In genomic region chr3:116126070-116126469, GRCm38 (mm10) we compare ENCODE assay signal across 10 mouse cellular contexts. TPM values are rescaled to one million over a fixed set of nuclear protein-coding genes. Genes with fewer than 3 reads are reported as not detected.
DNase-seq lines count a peak whose midpoint lies in the region; ATAC-seq and TF ChIP-seq lines count a peak whose summit lies in the region.
"Had no signal": no experiment of that assay in that cellular context is flagged by ENCODE, and none has a peak within 500 bp of the region (broad histone marks: within the 10 kb centered on the region; RNA-seq: fewer than 3 reads in every experiment).

No protein-coding gene starts in this region.

- H3K27ac ChIP-seq in liver, adult 2 months (replicated peaks; ENCODE audit: insufficient read depth, low read depth, low read length): peak overlapping the region; percentile 60; the same call in 1 of the 2 replicates
- no peak overlapping the region for H3K27ac ChIP-seq in forebrain, embryonic 12.5 days
- no peak overlapping the region for H3K27ac ChIP-seq in midbrain, postnatal 0 days (ENCODE audit: low read depth, low read length)
- H3K27ac ChIP-seq in left cerebral cortex, adult 2 months: no peak overlapping the region
- H3K27ac ChIP-seq: kidney, postnatal 0 days had no signal

- intact Hi-C loops in left cerebral cortex, adult 2 months (cut with DNase I): no loop called here

- no peak overlapping the region for H3K9ac ChIP-seq in liver, adult 2 months (ENCODE audit: low read depth, low read length)
- H3K9ac ChIP-seq in forebrain, embryonic 12.5 days: no peak overlapping the region
- no peak overlapping the region for H3K9ac ChIP-seq in midbrain, postnatal 0 days (replicated peaks; ENCODE audit: low read length, poor library complexity, severe bottlenecking)

- H3K4me2 ChIP-seq in forebrain, embryonic 12.5 days: peak overlapping the region; percentile 51
- 0 out of 2 replicates have a peak overlapping the region, but pooled peaks have one; percentile 20 for H3K4me2 ChIP-seq in midbrain, postnatal 0 days (ENCODE audit: low read depth, low read length, poor library complexity, severe bottlenecking)

- 18% methylated on average over 4 of the region's 4 CpGs for whole genome bisulfite sequencing in liver, adult 2 months
- 21% methylated on average over 4 of the region's 4 CpGs for WGBS in forebrain, embryonic 12.5 days
- 15% methylated on average over 4 of the region's 4 CpGs for WGBS in midbrain, postnatal 0 days

- DNase-seq in liver, adult 2 months (ENCODE audit: extremely low read depth, low read depth, low spot score): no peak
- no peak for DNase-seq in liver
- peak; percentile 26 for DNase-seq in hindlimb bud, embryonic 11.5 days (ENCODE audit: extremely low spot score, low read depth, low spot score)
- peak; percentile 21 for DNase-seq in midbrain, postnatal 0 days (ENCODE audit: low spot score)
- DNase-seq in left cerebral cortex, adult 2 months (ENCODE audit: extremely low spot score in 1 of 2, low spot score in 2 of 2): no peak
- DNase-seq in adrenal gland, adult 18-20 months (ENCODE audit: low spot score in 2 of 2): no peak
- DNase-seq: cerebellum, postnatal 10 days; right cerebral cortex, postnatal 4 days had no signal

- no peaks in the 10 kb centered on the region for H3K9me3 ChIP-seq in forebrain, embryonic 12.5 days
- no peaks in the 10 kb centered on the region for H3K9me3 ChIP-seq in midbrain, postnatal 0 days (ENCODE audit: low read length)

- TF ChIP-seq CTCF in liver, adult 2 months (IDR thresholded peaks at IDR 0.05; ENCODE audit: low read depth, low read length): no peak
- 0 out of 2 replicates have a peak, but pooled peaks have one; percentile 3 for TF ChIP-seq CTCF in midbrain, postnatal 0 days (IDR thresholded peaks at IDR 0.05)
- TF ChIP-seq CTCF in left cerebral cortex, adult 2 months (IDR thresholded peaks at IDR 0.05): no peak

- no peaks in the 10 kb centered on the region for H3K36me3 ChIP-seq in liver, adult 2 months (ENCODE audit: control insufficient read depth, insufficient read depth, low read length)
- peaks cover 7% of the 10 kb centered on the region for H3K36me3 ChIP-seq in forebrain, embryonic 12.5 days (replicated peaks)
- no peaks in the 10 kb centered on the region for H3K36me3 ChIP-seq in midbrain, postnatal 0 days (ENCODE audit: insufficient read depth, low read length)

- TF ChIP-seq POLR2A in liver, adult 2 months (IDR thresholded peaks at IDR 0.05; ENCODE audit: extremely low read depth, insufficient read depth, low read length): no peak

- no peak for ATAC-seq in forebrain, embryonic 12.5 days (ENCODE audit: low FRiP score)
- ATAC-seq in midbrain, postnatal 0 days (ENCODE audit: low FRiP score): no peak

- no peaks in the 10 kb centered on the region for H3K27me3 ChIP-seq in liver, adult 2 months (ENCODE audit: control insufficient read depth, insufficient read depth, low read length)
- H3K27me3 ChIP-seq in forebrain, embryonic 12.5 days: peaks cover 6% of the 10 kb centered on the region; the same call in 1 of the 2 replicates
- H3K27me3 ChIP-seq in midbrain, postnatal 0 days (ENCODE audit: insufficient read depth, low read length): no peaks in the 10 kb centered on the region

- H3K79me2 ChIP-seq in liver, adult 2 months (ENCODE audit: control insufficient read depth, insufficient read depth, low read length): no peaks in the 10 kb centered on the region

- peaks cover 18% of the 10 kb centered on the region for H3K4me1 ChIP-seq in liver, adult 2 months (ENCODE audit: control insufficient read depth, insufficient read depth, low read length)
- peaks cover 27% of the 10 kb centered on the region for H3K4me1 ChIP-seq in forebrain, embryonic 12.5 days
- H3K4me1 ChIP-seq in midbrain, postnatal 0 days (ENCODE audit: insufficient read depth, low read length): no peaks in the 10 kb centered on the region

- H3K4me3 ChIP-seq in liver, adult 2 months (ENCODE audit: insufficient read depth, low read depth, low read length): no peak overlapping the region
- no peak overlapping the region for H3K4me3 ChIP-seq in forebrain, embryonic 12.5 days (replicated peaks)
- 0 out of 2 replicates have a peak overlapping the region, but pooled peaks have one; percentile 0 for H3K4me3 ChIP-seq in midbrain, postnatal 0 days (ENCODE audit: low read depth, low read length)
- H3K4me3 ChIP-seq in left cerebral cortex, adult 2 months: no peak overlapping the region; the same call in 1 of the 2 replicates

RNA-seq across cellular contexts. Expression of gene Vcam1, which starts 3.4 kb away (rescaled TPM):
- total RNA-seq in liver, adult 2 months (2014; rRNA removed): 16.9 and 20.1 TPM in 2 replicates
- 0.71 and 1.9 TPM in 2 replicates for polyA plus RNA-seq in liver, adult 2 months (2012; rRNA removed)
- 37.2 and 38.3 TPM in 2 replicates for polyA plus RNA-seq in forebrain, embryonic 12.5 days (2016; fragmentation: Nextera tagmentation; extraction: Ambion mirVana)
- total RNA-seq in midbrain, postnatal 0 days (2014; rRNA removed): 36.2 and 46.4 TPM in 2 replicates
- 34.4 and 37.5 TPM in 2 replicates for polyA plus RNA-seq in midbrain, postnatal 0 days (2015; fragmentation: Nextera tagmentation; extraction: Ambion mirVana)
- total RNA-seq in left cerebral cortex, adult 2 months (2021): 10 to 100 TPM; 16.8 to 19.1 TPM
- 10 to 100 TPM; 21.0 to 48.6 TPM for total RNA-seq in adrenal gland, adult 18-20 months (2021)

Comparison
In these comparisons a context has a peak if more than half of its experiments do, and no peak if none do; other contexts are left out.
1. DNase-seq: peak in hindlimb bud, embryonic 11.5 days (single experiment) and midbrain, postnatal 0 days (single experiment); none in liver, adult 2 months (single experiment), liver (single experiment), left cerebral cortex, adult 2 months (0 of 2) and adrenal gland, adult 18-20 months (0 of 2).